Mouse (Mus musculus): Measurements from ENCODE around the gene Asb17.

Asb17 gene

DNA sequence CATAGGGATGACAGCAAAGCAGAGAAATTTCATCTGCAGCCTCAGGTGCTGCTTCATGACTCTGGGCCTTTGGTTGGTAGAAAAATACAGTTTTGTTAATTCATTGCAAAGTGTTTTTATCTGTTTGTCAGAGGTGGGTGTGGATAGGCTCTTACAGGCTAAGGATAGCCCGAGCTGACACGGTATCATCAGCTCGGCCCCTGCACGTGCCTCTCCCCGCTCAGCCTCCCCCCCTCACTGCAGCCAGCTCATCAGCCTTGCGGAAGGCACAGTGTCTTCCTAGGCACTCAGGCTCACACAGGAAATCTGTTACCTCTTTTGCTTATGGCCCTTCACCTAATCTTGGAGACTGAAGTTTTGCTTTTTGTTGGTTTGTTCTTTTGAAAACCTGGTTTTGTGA, 44.1 kb downstream of the Asb17 start:
- no peak for DNase-seq (ENCODE audit: extremely low spot score, low read depth, low spot score)

DNA sequence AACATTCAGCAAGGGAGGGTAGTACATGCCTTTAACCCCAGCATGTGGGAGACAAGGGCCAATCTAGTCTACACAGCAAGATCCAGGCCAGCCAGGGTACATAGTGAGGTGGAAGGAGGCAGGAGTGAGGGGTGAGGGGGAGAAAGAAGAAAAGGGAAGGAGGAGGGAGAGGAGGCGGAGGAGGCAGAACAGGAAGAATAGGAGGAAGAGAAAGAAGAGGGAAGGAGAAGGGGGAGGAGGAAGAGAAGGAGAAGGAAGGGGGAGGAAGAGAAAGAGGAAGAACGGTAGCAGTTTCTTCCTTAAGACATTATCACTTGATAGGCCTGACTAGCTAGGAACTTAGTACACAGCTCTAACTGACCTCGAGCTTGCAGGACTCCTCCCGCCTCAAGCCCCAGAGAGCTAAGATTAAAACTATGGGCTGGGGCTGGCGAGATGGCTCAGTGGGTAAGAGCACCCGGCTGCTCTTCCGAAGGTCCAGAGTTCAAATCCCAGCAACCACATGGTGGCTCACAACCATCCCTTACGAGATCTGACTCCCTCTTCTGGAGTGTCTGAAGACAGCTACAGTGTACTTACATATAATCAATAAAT, 45.3 kb downstream of the Asb17 start:
- DNase-seq (ENCODE audit: extremely low spot score, low read depth, low spot score) = no peak

DNA sequence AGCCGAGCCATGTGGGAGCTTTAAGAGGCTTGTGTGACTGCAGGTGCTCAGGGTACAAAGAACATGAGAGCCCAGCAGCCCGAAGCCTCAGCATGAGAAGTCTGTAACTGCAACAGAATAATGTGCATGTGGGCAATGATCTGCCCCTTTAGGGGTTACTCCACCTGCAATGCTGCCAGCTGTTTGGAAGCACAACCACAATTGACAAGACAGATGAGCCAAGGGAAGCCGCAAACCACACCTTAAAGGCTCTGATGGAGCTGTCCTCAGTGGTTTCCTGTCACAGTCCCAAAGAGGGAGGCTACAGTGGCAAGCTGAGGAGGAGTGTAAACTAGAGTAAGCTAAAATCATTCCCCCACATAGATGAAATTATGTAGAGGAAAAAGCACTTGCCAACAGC, 51.4 kb downstream of the Asb17 start:
- no peak for DNase-seq (ENCODE audit: extremely low spot score, low read depth, low spot score)

DNA sequence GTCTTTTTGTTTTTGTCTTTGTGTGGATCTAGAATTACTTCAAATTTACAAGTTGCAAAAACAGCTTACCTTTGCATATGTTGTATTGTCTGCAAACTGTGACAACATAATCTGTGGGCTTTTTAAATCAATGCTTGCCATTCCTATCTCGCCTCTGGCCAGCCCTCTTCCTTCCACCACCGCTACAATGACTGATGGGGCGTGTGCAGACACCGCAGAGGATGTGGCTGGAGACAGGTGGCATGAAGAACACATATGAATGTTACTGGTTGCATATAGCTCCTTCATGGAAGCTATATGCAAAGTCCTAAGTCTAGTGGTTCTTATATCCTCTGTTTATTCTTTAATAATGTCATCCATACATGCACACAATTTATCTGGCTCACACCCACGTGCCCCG, 53.2 kb downstream of the Asb17 start:
- DNase-seq (ENCODE audit: extremely low spot score, low read depth, low spot score) = no peak

DNA sequence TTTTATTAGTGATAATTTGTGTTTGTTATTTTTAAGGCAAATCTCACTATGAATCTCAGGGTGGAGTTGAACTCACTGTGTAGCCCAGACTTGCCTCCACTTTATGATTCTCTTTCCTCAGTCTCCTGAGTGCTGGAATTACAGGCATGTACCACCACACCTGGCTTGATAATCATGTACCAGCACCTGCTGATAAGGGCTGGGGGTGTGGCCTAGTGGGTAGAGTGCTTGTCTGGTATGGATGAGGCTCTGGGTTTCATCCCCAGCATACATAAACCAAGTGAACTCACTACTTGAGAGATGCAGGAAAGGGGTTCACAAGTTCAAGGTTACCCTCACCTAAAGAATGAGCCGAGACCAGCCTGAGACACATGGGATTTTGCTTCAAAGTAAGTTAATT, 57.9 kb downstream of the Asb17 start:
- DNase-seq (ENCODE audit: extremely low spot score, low read depth, low spot score) = no peak

DNA sequence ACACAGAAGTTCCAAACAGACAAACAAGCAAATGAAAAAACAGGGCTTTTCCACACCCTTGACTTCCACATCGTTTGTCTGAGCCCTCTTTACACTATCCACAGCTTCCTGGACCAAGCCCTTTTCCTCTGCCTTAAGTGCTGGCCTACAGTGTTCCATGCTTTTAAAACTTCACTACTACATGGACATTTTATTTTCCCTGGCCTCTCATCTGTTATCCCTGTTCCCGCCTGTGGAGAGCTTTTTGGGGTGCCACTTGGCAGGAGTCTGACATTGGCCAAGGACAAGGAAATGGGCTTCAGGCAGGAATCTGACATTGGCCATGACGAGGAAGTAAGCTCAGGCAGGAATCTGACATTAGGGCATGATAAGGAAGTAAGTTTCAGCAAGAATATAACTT, 58.6 kb downstream of the Asb17 start:
- DNase-seq (ENCODE audit: extremely low spot score, low read depth, low spot score) = no peak

DNA sequence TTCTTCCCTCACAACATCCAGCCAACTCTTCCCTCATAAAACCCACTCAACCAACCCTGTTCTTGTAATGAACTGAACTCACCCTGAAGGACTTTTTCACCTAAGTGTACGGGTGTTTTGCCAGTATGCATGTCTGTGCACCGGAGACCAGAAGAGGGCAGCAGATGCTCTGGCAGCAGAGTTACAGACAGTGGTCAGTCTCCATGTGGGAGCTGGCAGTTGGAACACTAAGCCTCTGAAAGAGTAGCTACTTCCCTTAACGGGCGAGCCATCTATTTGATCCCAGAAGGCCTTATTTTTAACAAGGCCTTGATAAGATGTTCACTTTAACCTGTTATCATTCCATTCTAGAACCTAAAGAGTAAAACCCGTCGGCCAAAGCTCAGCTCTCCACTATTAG, 60.6 kb downstream of the Asb17 start:
- DNase-seq (ENCODE audit: extremely low spot score, low read depth, low spot score) = no peak

All from hindlimb bud, embryonic 11.5 days (tissue).